Mouse (Mus musculus) erythroblast, embryonic 14.5 days (primary cell): Measurements from ENCODE around the gene Gimd1. TPM values are rescaled to one million over a fixed set of nuclear protein-coding genes. Genes with fewer than 3 reads are reported as not detected.

Source experiments
- H3K27me3 ChIP-seq: 2 replicates; pipeline ENCODE4 v1.6.1; 2012; ENCODE audit warnings: inconsistent platforms; ENCODE audit not compliant: control insufficient read depth
- H3K36me3 ChIP-seq: 2 replicates; pipeline ENCODE4 v1.6.1; 2012; ENCODE audit warnings: mild to moderate bottlenecking, inconsistent platforms; ENCODE audit not compliant: control insufficient read depth
- H3K4me1 ChIP-seq: 2 replicates; pipeline ENCODE4 v1.6.1; 2012; ENCODE audit warnings: inconsistent platforms; ENCODE audit not compliant: control insufficient read depth
- H3K4me3 ChIP-seq: replicated peaks from 2 replicates; pipeline ENCODE3; 2012; ENCODE audit warnings: moderate library complexity, mild to moderate bottlenecking, inconsistent platforms
- H3K9me3 ChIP-seq: 2 replicates; pipeline ENCODE4 v1.6.1; 2012; ENCODE audit warnings: low read length, inconsistent platforms, mixed read lengths; ENCODE audit not compliant: control insufficient read depth
- GATA1 ChIP-seq: IDR thresholded peaks from 2 replicates; pipeline ENCODE4 v1.6.1; 2012; ENCODE audit warnings: low read length, inconsistent platforms, mixed read lengths
- TAL1 ChIP-seq: IDR thresholded peaks from 3 replicates; pipeline ENCODE4 v1.6.1; 2012; ENCODE audit warnings: low read length, inconsistent platforms, mixed read lengths
- polyA plus RNA-seq: library from polyadenylated mRNA; stranded (reverse); fragments of >175 nt; gene quantifications from 2 replicates; pipeline ENCODE4 v1.2.3, GENCODE M21; 2012

Gene Gimd1
- polyA plus RNA-seq, 1 experiment = not detected

GRCm38 (mm10) chr3:132683447-132684230 lies 54.0 kb downstream of the Gimd1 start, which contains the start of gene Tbck:
Tbck (plus strand) TSS chr3:132684144.
- Histone ChIP-seq H3K27me3 (no peaks in the 10 kb centered on the region), H3K9me3 (no peaks in the 10 kb centered on the region), H3K4me1 (peaks cover 34% of the 10 kb centered on the region), H3K36me3 (peaks cover 9% of the 10 kb centered on the region), H3K4me3 (peak within 1 kb of the TSS; percentile 99)
- TF ChIP-seq TAL1 (no peak), GATA1 (no peak)

- H3K27me3 ChIP-seq = no peaks in the 10 kb centered on the region
Observed at GRCm38 (mm10) chr3:132684231-132684928, 54.8 kb downstream of the Gimd1 start, which contains the start of gene Aimp1. Aimp1 (minus strand) TSS chr3:132684370.

More at GRCm38 (mm10) chr3:132684231-132684928, 54.8 kb downstream of the Gimd1 start, which contains the start of gene Aimp1:
- TF ChIP-seq GATA1 (no peak), TAL1 (no peak)
- H3K36me3 ChIP-seq = peaks cover 9% of the 10 kb centered on the region
- H3K4me1 ChIP-seq = peaks cover 32% of the 10 kb centered on the region
- H3K9me3 ChIP-seq = no peaks in the 10 kb centered on the region
- peak within 1 kb of the TSS; percentile 99 for H3K4me3 ChIP-seq

Other genes with a start within 250 kb of the Gimd1 start
- gene Tbck, start 54.3 kb downstream of the Gimd1 start, polyA plus RNA-seq = 0.04 and 0.06 TPM in 2 replicates
- 1.3 and 2.1 TPM in 2 replicates for gene Aimp1, start 54.5 kb downstream of the Gimd1 start, polyA plus RNA-seq